Mouse (Mus musculus): Measurements from ENCODE around the gene Tasp1. TPM values are rescaled to one million over a fixed set of nuclear protein-coding genes. Genes with fewer than 3 reads are reported as not detected.

The Tasp1 gene
- total and polyA plus RNA-seq, 3 experiments = 17.0 to 31.5 TPM; not detected in 1

DNA sequence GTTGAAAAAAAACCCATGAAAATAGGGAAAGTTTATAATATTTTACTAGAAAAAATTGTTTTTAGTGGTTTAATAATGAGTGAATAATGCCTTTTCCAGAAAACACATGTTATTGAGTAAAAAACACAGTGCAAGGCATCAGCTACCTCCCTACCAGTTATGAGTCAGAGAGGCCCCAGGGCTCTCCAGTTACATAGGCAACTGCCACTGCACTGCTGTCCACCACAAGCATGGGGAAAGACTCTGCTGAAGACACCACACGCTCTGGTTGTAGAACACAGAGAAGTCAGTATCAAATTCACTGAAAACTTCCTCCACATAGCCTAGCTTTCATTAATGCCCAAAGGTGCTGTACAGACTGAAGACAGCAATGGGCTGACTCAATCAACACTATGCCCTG, 217.0 kb downstream of the Tasp1 start:
- Histone ChIP-seq H3K9me3 (replicated peaks; ENCODE audit: insufficient read depth, low read length) (no peaks in the 10 kb centered on the region), H3K9ac (ENCODE audit: control insufficient read depth, low read depth, low read length, poor library complexity, severe bottlenecking) (no peak overlapping the region), H3K27me3 (ENCODE audit: control insufficient read depth in 1 of 2, insufficient read depth in 2 of 2, low read length in 2 of 2) (no peaks in the 10 kb centered on the region), H3K4me3 (ENCODE audit: control insufficient read depth in 1 of 2, insufficient read depth in 1 of 2, low read depth in 2 of 2, low read length in 2 of 2) (no peak overlapping the region), H3K4me1 (ENCODE audit: control insufficient read depth in 1 of 2, insufficient read depth in 2 of 2, low read length in 2 of 2) (no peaks in the 10 kb centered on the region), H3K27ac (ENCODE audit: control insufficient read depth, low read depth, low read length) (no peak overlapping the region), H3K79me2 (ENCODE audit: control insufficient read depth, insufficient read depth, low read length, poor library complexity) (no peaks in the 10 kb centered on the region), H3K36me3 (ENCODE audit: control insufficient read depth in 1 of 2, insufficient read depth in 2 of 2, low read length in 2 of 2) (peaks cover 0 to 2% of the 10 kb centered on the region in 2 experiments; a peak in 1 of 4 replicates)
- TF ChIP-seq KAT2A (conservative IDR thresholded peaks at IDR 0.05; ENCODE audit: low read depth, low read length) (no peak), MAZ (IDR thresholded peaks at IDR 0.05; ENCODE audit: low read depth, low read length) (no peak), USF2 (IDR thresholded peaks at IDR 0.05; ENCODE audit: borderline replicate concordance in 1 of 2, insufficient read depth in 1 of 2, low read depth in 1 of 2, low read length in 2 of 2) (no peak), CHD1 (IDR thresholded peaks at IDR 0.05; ENCODE audit: low read depth, low read length) (no peak), ZNF384 (IDR thresholded peaks at IDR 0.05; ENCODE audit: low read depth, low read length) (no peak), RAD21 (IDR thresholded peaks at IDR 0.05; ENCODE audit: low read depth, low read length) (no peak), MYB (IDR thresholded peaks at IDR 0.05; ENCODE audit: low read depth, low read length) (no peak), E2F4 (IDR thresholded peaks at IDR 0.05; ENCODE audit: borderline replicate concordance, low read depth, low read length) (no peak), ELF1 (IDR thresholded peaks at IDR 0.05; ENCODE audit: low read depth, low read length) (no peak), POLR2AphosphoS5 (IDR thresholded peaks at IDR 0.05; ENCODE audit: borderline replicate concordance, low read depth, low read length) (no peak), MYC (IDR thresholded peaks at IDR 0.05; ENCODE audit: low read depth, low read length) (no peak)
- DNase-seq (ENCODE audit: low read depth, low spot score) = no peak

DNA sequence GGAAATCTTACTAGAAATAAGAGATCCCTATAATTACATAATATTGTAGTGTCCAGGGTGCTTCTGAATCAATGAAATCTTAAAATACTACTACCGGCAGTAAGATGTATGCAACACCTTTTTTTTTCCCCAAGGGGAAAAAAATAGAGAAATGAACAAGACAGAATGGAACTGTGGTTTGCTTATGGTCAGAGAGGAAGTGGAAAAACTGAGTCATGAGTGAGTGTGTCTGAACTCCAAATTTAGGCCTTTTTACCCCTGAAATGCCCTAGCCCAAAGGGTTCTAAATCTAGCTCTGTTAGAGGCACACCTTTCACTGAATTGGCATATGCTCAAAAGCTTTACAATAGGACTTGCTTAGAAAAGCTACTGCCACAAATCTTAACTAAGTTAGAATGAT, 225.2 kb downstream of the Tasp1 start:
- Histone ChIP-seq H3K9me3 (replicated peaks; ENCODE audit: insufficient read depth, low read length) (no peaks in the 10 kb centered on the region), H3K27ac (ENCODE audit: control insufficient read depth, low read depth, low read length) (no peak overlapping the region), H3K27me3 (ENCODE audit: control insufficient read depth in 1 of 2, insufficient read depth in 2 of 2, low read length in 2 of 2) (no peaks in the 10 kb centered on the region), H3K4me3 (ENCODE audit: control insufficient read depth in 1 of 2, insufficient read depth in 1 of 2, low read depth in 2 of 2, low read length in 2 of 2) (no peak overlapping the region), H3K36me3 (ENCODE audit: control insufficient read depth in 1 of 2, insufficient read depth in 2 of 2, low read length in 2 of 2) (no peaks in the 10 kb centered on the region; a peak in 3 of 4 replicates), H3K9ac (ENCODE audit: control insufficient read depth, low read depth, low read length, poor library complexity, severe bottlenecking) (no peak overlapping the region), H3K79me2 (ENCODE audit: control insufficient read depth, insufficient read depth, low read length, poor library complexity) (no peaks in the 10 kb centered on the region), H3K4me1 (ENCODE audit: control insufficient read depth in 1 of 2, insufficient read depth in 2 of 2, low read length in 2 of 2) (peaks cover 0 to 5% of the 10 kb centered on the region in 2 experiments; a peak in 1 of 4 replicates)
- TF ChIP-seq GABPA (IDR thresholded peaks at IDR 0.05; ENCODE audit: low read depth, low read length) = no peak
- peak; percentile 66 for TF ChIP-seq ZNF384 (IDR thresholded peaks at IDR 0.05; ENCODE audit: low read depth, low read length)
- peak; percentile 65; the same call in 1 of the 2 replicates for TF ChIP-seq JUND (IDR thresholded peaks at IDR 0.05; ENCODE audit: low read depth, low read length)
- TF ChIP-seq EP300 (IDR thresholded peaks at IDR 0.05; ENCODE audit: low read depth in 1 of 2, low read length in 2 of 2) = peak; percentile 8 to 59; a peak in 2 of 4 replicates
- peak; percentile 79 for DNase-seq (ENCODE audit: low read depth, low spot score)

DNA sequence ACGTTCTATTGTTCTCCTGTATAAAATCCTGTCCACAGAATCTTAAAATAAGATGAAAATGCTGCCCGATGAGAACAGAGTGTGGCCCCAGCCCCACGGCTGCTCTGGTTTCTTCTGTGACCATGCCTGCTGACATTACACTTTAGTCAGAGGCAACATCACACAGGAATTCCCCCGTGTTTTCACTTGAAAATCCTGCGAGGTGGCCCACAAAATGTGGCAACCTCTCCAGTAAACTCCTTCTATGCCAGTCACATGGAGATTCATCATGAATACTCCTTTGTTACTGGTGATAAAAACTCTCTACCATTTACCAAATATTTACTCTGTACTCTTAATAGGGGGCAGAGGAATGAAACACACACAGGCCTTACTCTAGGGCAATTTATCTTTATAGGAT, 225.7 kb downstream of the Tasp1 start:
- Histone ChIP-seq H3K36me3 (ENCODE audit: control insufficient read depth in 1 of 2, insufficient read depth in 2 of 2, low read length in 2 of 2) (no peaks in the 10 kb centered on the region; a peak in 3 of 4 replicates), H3K27me3 (ENCODE audit: control insufficient read depth in 1 of 2, insufficient read depth in 2 of 2, low read length in 2 of 2) (no peaks in the 10 kb centered on the region), H3K27ac (ENCODE audit: control insufficient read depth, low read depth, low read length) (no peak overlapping the region), H3K79me2 (ENCODE audit: control insufficient read depth, insufficient read depth, low read length, poor library complexity) (no peaks in the 10 kb centered on the region), H3K9me3 (replicated peaks; ENCODE audit: insufficient read depth, low read length) (no peaks in the 10 kb centered on the region), H3K4me3 (ENCODE audit: control insufficient read depth in 1 of 2, insufficient read depth in 1 of 2, low read depth in 2 of 2, low read length in 2 of 2) (no peak overlapping the region), H3K4me1 (ENCODE audit: control insufficient read depth in 1 of 2, insufficient read depth in 2 of 2, low read length in 2 of 2) (peaks cover 0 to 5% of the 10 kb centered on the region in 2 experiments; a peak in 1 of 4 replicates), H3K9ac (ENCODE audit: control insufficient read depth, low read depth, low read length, poor library complexity, severe bottlenecking) (no peak overlapping the region)
- TF ChIP-seq USF1 (IDR thresholded peaks at IDR 0.05; ENCODE audit: low read depth, low read length) (no peak), HCFC1 (IDR thresholded peaks at IDR 0.05; ENCODE audit: low read depth, low read length) (no peak), NRF1 (IDR thresholded peaks at IDR 0.05; ENCODE audit: insufficient read depth, low read depth, low read length, poor library complexity, severe bottlenecking) (no peak), MYB (IDR thresholded peaks at IDR 0.05; ENCODE audit: low read depth, low read length) (no peak), JUND (IDR thresholded peaks at IDR 0.05; ENCODE audit: low read depth, low read length) (no peak)
- no peak for DNase-seq (ENCODE audit: low read depth, low spot score)
